Mouse (Mus musculus): ENCODE measurements around the gene Dlg2. TPM values are rescaled to one million over a fixed set of nuclear protein-coding genes. Genes with fewer than 3 reads are reported as not detected.

The Dlg2 gene
- polyA plus RNA-seq, 1 experiment from 2014 or later = 38.4 TPM

DNA sequence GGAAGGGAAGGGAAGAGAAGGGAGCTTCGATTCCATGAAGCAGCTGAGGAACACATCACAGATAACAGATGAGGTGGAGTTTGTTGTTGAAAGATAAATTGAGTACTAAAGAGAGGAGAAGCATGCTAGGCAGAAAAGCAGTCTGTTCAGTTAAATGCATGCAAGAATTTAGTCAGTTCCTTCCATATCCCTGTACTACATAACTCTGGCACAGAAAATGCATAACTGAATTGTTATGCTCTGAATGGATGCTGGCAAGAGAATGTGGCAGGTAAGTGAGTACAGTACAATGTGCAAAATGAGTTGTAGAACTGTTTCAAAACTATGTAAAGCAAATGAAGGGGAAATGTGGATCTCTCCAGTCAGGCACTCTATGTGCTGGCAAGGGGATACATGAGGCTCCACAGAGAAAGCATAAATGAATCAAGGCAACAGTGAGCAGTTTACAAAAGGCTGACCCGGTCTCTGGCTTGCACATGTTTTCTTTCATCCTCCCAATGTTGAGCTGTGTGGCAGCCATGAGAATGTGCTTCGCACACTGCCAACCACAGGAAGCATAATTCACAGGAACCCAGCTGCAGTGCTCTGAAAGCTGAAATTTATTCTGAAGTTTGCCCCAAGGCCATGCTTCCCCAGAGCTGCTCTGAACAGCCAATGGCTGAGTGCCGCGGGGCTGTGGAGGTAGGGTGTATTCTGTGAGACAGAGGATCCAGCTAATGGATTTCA lies 1386.5 kb downstream of the Dlg2 start:
- peak; percentile 96 for ATAC-seq
- Histone ChIP-seq H3K27me3 (replicated peaks; ENCODE audit: control insufficient read depth, insufficient read depth, low read length) (no peaks in the 10 kb centered on the region), H3K4me3 (replicated peaks; ENCODE audit: low read length) (no peak overlapping the region), H3K27ac (ENCODE audit: low read length) (no peak overlapping the region), H3K4me2 (ENCODE audit: low read length) (no peak overlapping the region), H3K4me1 (replicated peaks; ENCODE audit: control insufficient read depth, insufficient read depth, low read length) (no peaks in the 10 kb centered on the region), H3K9ac (replicated peaks; ENCODE audit: low read depth, low read length) (no peak overlapping the region), H3K9me3 (ENCODE audit: control insufficient read depth, low read length) (no peaks in the 10 kb centered on the region), H3K36me3 (ENCODE audit: control insufficient read depth, insufficient read depth) (no peaks in the 10 kb centered on the region)
- WGBS = 46% methylated on average over 5 of the region's 5 CpGs

DNA sequence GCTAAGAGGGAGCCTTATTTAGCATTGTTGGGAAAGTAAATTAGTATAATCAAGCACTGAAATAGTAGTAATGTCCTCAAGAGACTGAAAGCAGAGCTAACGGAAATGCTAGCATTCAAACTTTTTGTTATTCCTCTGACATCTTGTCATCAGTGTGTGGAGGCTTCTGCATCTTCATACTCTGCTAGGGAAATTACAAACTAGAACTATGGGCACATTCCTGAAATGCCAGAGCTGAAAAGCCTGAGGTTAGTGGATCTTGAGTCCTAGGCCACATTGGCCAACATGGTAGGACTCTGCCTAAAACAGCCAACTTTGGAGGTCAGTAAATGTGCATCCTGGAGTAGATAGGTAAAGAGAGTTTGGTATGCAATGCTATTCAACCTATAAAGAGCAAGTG lies 1392.4 kb downstream of the Dlg2 start:
- no peaks in the 10 kb centered on the region for H3K36me3 ChIP-seq (ENCODE audit: control insufficient read depth, insufficient read depth)
- no peak overlapping the region for H3K27ac ChIP-seq (ENCODE audit: low read length)
- 60% methylated on average over 1 of the region's 1 CpGs for WGBS
- no peaks in the 10 kb centered on the region for H3K4me1 ChIP-seq (replicated peaks; ENCODE audit: control insufficient read depth, insufficient read depth, low read length)
- no peak overlapping the region for H3K9ac ChIP-seq (replicated peaks; ENCODE audit: low read depth, low read length)
- no peaks in the 10 kb centered on the region for H3K27me3 ChIP-seq (replicated peaks; ENCODE audit: control insufficient read depth, insufficient read depth, low read length)
- no peak overlapping the region for H3K4me2 ChIP-seq (ENCODE audit: low read length)
- no peak for ATAC-seq
- no peaks in the 10 kb centered on the region for H3K9me3 ChIP-seq (ENCODE audit: control insufficient read depth, low read length)
- H3K4me3 ChIP-seq (replicated peaks; ENCODE audit: low read length) = no peak overlapping the region

DNA sequence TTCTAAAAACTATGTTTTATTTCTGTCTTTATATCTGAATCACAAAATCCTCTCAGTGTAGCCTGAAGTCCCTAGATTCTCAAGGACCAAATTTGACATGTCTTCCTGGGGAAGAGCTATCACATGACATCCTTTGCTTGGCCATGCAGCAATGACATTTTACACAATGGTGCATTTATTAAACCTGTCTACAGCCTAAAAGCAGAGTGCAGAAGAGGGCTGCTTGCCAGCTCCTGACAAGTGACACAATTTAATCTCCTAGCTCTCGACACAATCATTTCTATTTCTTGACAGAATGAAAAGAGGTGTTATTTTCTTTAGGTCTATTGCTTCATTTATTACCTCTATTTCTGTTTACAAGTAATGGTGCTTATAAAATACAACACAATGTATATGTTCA lies 1400.4 kb downstream of the Dlg2 start:
- no peak overlapping the region for H3K4me2 ChIP-seq (ENCODE audit: low read length)
- ATAC-seq = peak; percentile 74

DNA sequence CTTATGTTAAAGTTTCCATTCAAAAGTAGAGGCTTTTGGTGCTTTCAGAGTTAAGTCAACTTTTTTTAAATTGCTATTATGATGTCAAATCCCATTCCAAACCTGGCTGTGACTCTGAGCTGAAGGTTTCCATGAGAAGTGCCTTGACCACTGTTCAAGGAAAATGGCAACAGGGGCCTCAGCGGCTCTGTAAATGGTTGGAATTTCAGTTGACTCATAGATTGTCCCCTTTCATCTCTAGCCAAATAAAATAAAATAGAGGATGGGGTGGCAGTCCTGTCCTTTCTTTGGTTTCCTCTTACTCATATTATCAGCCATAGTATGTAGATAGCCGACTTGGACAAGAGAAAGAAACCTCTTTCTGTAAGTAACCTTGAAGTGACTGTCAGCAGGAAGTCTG lies 1401.3 kb downstream of the Dlg2 start:
- Histone ChIP-seq H3K27me3 (replicated peaks; ENCODE audit: control insufficient read depth, insufficient read depth, low read length) (no peaks in the 10 kb centered on the region), H3K9ac (replicated peaks; ENCODE audit: low read depth, low read length) (no peak overlapping the region), H3K4me3 (replicated peaks; ENCODE audit: low read length) (no peak overlapping the region), H3K27ac (ENCODE audit: low read length) (no peak overlapping the region), H3K36me3 (ENCODE audit: control insufficient read depth, insufficient read depth) (no peaks in the 10 kb centered on the region), H3K4me2 (ENCODE audit: low read length) (no peak overlapping the region), H3K4me1 (replicated peaks; ENCODE audit: control insufficient read depth, insufficient read depth, low read length) (no peaks in the 10 kb centered on the region), H3K9me3 (ENCODE audit: control insufficient read depth, low read length) (no peaks in the 10 kb centered on the region)
- no peak for ATAC-seq
- 91% methylated on average over 2 of the region's 2 CpGs for WGBS

More for the DNA sequence above, 1400.4 kb downstream of the Dlg2 start:
- H3K27me3 ChIP-seq (replicated peaks; ENCODE audit: control insufficient read depth, insufficient read depth, low read length) = no peaks in the 10 kb centered on the region
- 10% methylated on average over 1 of the region's 1 CpGs for WGBS
- H3K9ac ChIP-seq (replicated peaks; ENCODE audit: low read depth, low read length) = no peak overlapping the region
- no peak overlapping the region for H3K27ac ChIP-seq (ENCODE audit: low read length)
- no peaks in the 10 kb centered on the region for H3K4me1 ChIP-seq (replicated peaks; ENCODE audit: control insufficient read depth, insufficient read depth, low read length)
- no peaks in the 10 kb centered on the region for H3K36me3 ChIP-seq (ENCODE audit: control insufficient read depth, insufficient read depth)
- H3K9me3 ChIP-seq (ENCODE audit: control insufficient read depth, low read length) = no peaks in the 10 kb centered on the region
- H3K4me3 ChIP-seq (replicated peaks; ENCODE audit: low read length) = no peak overlapping the region

DNA sequence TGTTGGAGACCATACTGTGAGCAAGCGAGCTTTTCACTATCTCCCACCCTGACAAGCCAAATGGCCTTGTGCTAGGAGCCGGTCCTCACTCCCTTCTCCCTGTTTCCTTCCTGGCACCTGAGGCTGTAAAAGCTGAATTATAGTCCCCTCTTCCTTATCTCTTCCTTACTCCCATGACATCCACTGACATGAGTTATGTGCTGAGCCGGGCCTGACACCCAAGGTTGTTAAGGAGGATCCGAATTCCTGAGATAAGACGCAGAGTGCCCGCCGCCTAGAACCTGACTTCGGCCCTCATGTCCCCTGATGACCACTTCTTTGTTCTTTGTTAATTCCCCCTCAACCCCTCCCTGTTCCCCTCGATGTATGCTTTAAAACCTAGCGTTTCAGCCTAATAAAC lies 1409.9 kb downstream of the Dlg2 start:
- Histone ChIP-seq H3K4me1 (replicated peaks; ENCODE audit: control insufficient read depth, insufficient read depth, low read length) (no peaks in the 10 kb centered on the region), H3K4me3 (replicated peaks; ENCODE audit: low read length) (no peak overlapping the region), H3K27ac (ENCODE audit: low read length) (no peak overlapping the region), H3K27me3 (replicated peaks; ENCODE audit: control insufficient read depth, insufficient read depth, low read length) (no peaks in the 10 kb centered on the region), H3K9ac (replicated peaks; ENCODE audit: low read depth, low read length) (no peak overlapping the region), H3K9me3 (ENCODE audit: control insufficient read depth, low read length) (no peaks in the 10 kb centered on the region), H3K36me3 (ENCODE audit: control insufficient read depth, insufficient read depth) (no peaks in the 10 kb centered on the region), H3K4me2 (ENCODE audit: low read length) (no peak overlapping the region)
- WGBS = 92% methylated on average over 10 of the region's 10 CpGs
- ATAC-seq = no peak

DNA sequence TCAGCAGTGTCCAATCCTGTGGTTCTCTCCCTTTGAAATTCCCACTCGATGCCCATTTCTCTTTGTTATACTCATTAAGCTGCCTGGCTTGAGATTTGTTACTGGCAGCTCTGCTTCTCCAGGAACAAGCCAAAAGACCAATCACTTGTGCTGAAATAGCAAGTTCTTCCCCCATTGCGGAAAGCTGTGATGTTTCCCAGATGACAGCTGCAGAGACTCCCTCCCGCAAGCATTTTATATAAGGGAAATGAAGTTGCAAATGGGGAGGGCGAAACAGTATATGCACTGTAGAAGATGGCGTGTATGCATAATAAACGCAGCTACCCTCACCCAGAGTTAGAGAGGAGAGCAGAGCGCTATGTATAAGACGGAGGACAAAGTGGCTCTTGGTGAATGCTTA lies 1417.5 kb downstream of the Dlg2 start:
- no peaks in the 10 kb centered on the region for H3K4me1 ChIP-seq (replicated peaks; ENCODE audit: control insufficient read depth, insufficient read depth, low read length)
- no peak for ATAC-seq
- no peak overlapping the region for H3K27ac ChIP-seq (ENCODE audit: low read length)
- no peak overlapping the region for H3K4me3 ChIP-seq (replicated peaks; ENCODE audit: low read length)
- WGBS = 80% methylated on average over 8 of the region's 8 CpGs
- H3K4me2 ChIP-seq (ENCODE audit: low read length) = no peak overlapping the region
- H3K9me3 ChIP-seq (ENCODE audit: control insufficient read depth, low read length) = no peaks in the 10 kb centered on the region
- no peaks in the 10 kb centered on the region for H3K36me3 ChIP-seq (ENCODE audit: control insufficient read depth, insufficient read depth)
- H3K9ac ChIP-seq (replicated peaks; ENCODE audit: low read depth, low read length) = no peak overlapping the region
- H3K27me3 ChIP-seq (replicated peaks; ENCODE audit: control insufficient read depth, insufficient read depth, low read length) = no peaks in the 10 kb centered on the region

DNA sequence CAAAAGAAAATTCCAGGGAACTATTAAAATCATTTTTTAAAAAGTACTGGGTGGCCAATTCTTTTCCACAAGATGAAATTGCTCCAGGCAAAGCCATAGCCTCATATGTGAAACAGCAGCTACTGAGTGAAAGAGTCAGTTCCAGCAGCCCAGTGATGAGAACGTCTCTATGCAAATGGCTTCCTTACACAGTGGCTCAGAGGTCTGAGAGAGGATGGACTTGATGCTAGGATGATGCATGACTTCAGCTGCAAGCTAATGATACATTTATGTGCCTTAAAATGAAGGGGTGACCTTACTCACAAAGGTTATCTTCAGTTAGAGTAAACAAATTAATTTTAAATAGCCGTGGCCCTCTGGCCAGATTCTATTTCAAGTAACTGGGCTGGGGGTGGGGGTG lies 1420.5 kb downstream of the Dlg2 start:
- ATAC-seq = no peak
- no peaks in the 10 kb centered on the region for H3K36me3 ChIP-seq (ENCODE audit: control insufficient read depth, insufficient read depth)
- H3K27ac ChIP-seq (ENCODE audit: low read length) = no peak overlapping the region
- H3K4me1 ChIP-seq (replicated peaks; ENCODE audit: control insufficient read depth, insufficient read depth, low read length) = no peaks in the 10 kb centered on the region
- H3K27me3 ChIP-seq (replicated peaks; ENCODE audit: control insufficient read depth, insufficient read depth, low read length) = no peaks in the 10 kb centered on the region
- WGBS = 52% methylated on average over 2 of the region's 2 CpGs
- no peak overlapping the region for H3K9ac ChIP-seq (replicated peaks; ENCODE audit: low read depth, low read length)
- no peaks in the 10 kb centered on the region for H3K9me3 ChIP-seq (ENCODE audit: control insufficient read depth, low read length)
- no peak overlapping the region for H3K4me3 ChIP-seq (replicated peaks; ENCODE audit: low read length)
- H3K4me2 ChIP-seq (ENCODE audit: low read length) = no peak overlapping the region

DNA sequence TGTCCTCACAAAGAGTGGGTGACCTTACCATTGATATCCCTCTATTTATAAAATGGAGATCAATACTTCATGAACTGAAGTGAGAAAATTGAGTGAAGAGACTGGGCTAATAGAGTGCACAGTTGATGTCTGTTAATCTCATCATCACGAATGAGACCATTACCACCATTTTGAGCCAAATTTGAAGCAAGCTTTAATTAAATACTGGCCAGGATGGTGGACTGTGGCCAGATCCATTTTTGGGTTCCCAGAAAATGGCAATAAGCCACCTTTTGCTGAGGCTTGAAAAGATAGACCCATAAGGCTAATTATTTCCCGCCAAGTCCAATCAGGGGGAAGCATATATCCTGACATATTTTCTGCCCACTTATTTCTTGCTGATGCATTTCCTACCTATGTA lies 1421.0 kb downstream of the Dlg2 start:
- ATAC-seq = no peak
- no peaks in the 10 kb centered on the region for H3K9me3 ChIP-seq (ENCODE audit: control insufficient read depth, low read length)

DNA sequence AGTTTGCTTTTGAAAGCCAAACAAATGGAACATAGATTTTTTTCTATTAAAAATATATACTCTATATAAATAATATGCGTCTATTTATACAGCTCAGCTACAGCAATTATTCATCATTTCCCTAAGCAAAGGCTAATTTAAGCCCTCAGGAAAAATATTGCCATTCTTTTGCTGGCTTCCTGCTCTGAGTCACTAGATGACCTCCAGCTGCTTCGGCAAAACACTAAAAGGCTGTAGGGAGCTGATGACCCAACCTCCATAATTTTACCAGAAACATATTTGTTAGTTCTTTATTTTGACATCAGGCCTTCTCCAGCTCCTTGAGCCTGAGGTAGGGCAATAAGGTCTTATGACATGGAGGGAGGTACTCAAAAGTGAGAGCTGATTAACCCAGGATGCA lies 1426.0 kb downstream of the Dlg2 start:
- 86% methylated on average over 2 of the region's 2 CpGs for WGBS
- Histone ChIP-seq H3K27ac (ENCODE audit: low read length) (no peak overlapping the region), H3K9ac (replicated peaks; ENCODE audit: low read depth, low read length) (no peak overlapping the region), H3K9me3 (ENCODE audit: control insufficient read depth, low read length) (no peaks in the 10 kb centered on the region), H3K27me3 (replicated peaks; ENCODE audit: control insufficient read depth, insufficient read depth, low read length) (no peaks in the 10 kb centered on the region), H3K4me1 (replicated peaks; ENCODE audit: control insufficient read depth, insufficient read depth, low read length) (no peaks in the 10 kb centered on the region), H3K4me2 (ENCODE audit: low read length) (no peak overlapping the region), H3K36me3 (ENCODE audit: control insufficient read depth, insufficient read depth) (no peaks in the 10 kb centered on the region), H3K4me3 (replicated peaks; ENCODE audit: low read length) (no peak overlapping the region)
- ATAC-seq = no peak

More for the DNA sequence above, 1421.0 kb downstream of the Dlg2 start:
- no peaks in the 10 kb centered on the region for H3K4me1 ChIP-seq (replicated peaks; ENCODE audit: control insufficient read depth, insufficient read depth, low read length)
- no peak overlapping the region for H3K9ac ChIP-seq (replicated peaks; ENCODE audit: low read depth, low read length)
- no peak overlapping the region for H3K4me3 ChIP-seq (replicated peaks; ENCODE audit: low read length)
- 63% methylated on average over 2 of the region's 2 CpGs for WGBS
- no peak overlapping the region for H3K27ac ChIP-seq (ENCODE audit: low read length)
- H3K27me3 ChIP-seq (replicated peaks; ENCODE audit: control insufficient read depth, insufficient read depth, low read length) = no peaks in the 10 kb centered on the region
- H3K4me2 ChIP-seq (ENCODE audit: low read length) = no peak overlapping the region
- no peaks in the 10 kb centered on the region for H3K36me3 ChIP-seq (ENCODE audit: control insufficient read depth, insufficient read depth)

DNA sequence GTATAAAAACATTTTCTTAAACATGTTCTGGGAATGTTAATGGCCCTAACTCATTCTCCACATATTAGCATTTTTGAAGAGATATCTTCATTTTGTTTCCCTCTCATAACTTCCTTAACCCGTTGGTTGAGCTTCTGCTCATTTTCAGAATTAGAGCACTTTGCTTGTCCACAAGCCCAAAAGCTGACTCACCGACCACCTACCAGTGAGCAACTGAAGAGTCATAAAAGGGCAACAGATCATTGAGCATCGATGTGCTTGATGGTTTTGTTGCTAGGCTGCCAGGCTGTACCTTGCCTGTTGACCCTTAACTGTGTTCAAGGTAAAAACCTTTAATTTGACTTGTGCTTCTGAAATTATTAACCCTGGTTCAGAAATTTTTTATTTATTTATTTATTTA lies 1440.3 kb downstream of the Dlg2 start:
- no peak overlapping the region for H3K4me3 ChIP-seq (replicated peaks; ENCODE audit: low read length)
- 82% methylated on average over 3 of the region's 3 CpGs for WGBS
- H3K36me3 ChIP-seq (ENCODE audit: control insufficient read depth, insufficient read depth) = no peaks in the 10 kb centered on the region
- H3K4me2 ChIP-seq (ENCODE audit: low read length) = no peak overlapping the region
- H3K9ac ChIP-seq (replicated peaks; ENCODE audit: low read depth, low read length) = no peak overlapping the region
- no peaks in the 10 kb centered on the region for H3K27me3 ChIP-seq (replicated peaks; ENCODE audit: control insufficient read depth, insufficient read depth, low read length)
- H3K9me3 ChIP-seq (ENCODE audit: control insufficient read depth, low read length) = no peaks in the 10 kb centered on the region
- no peak overlapping the region for H3K27ac ChIP-seq (ENCODE audit: low read length)
- H3K4me1 ChIP-seq (replicated peaks; ENCODE audit: control insufficient read depth, insufficient read depth, low read length) = no peaks in the 10 kb centered on the region
- no peak for ATAC-seq
